Mouse (Mus musculus): ENCODE data around the gene Gm1673.
A peak's percentile ranks its signal among the peaks of the same experiment; 100 is the strongest.

GRCm38 (mm10) chr5:33954354-33954753 lies 28.9 kb upstream of the Gm1673 start:
- TF ChIP-seq CTCF (IDR thresholded peaks at IDR 0.05; ENCODE audit: borderline replicate concordance, extremely low read depth, insufficient read depth, insufficient read length): peak; percentile 74
- TF ChIP-seq POLR2A (IDR thresholded peaks at IDR 0.05; ENCODE audit: borderline replicate concordance, extremely low read depth, insufficient read depth, insufficient read length, poor library complexity, severe bottlenecking): no peak
